Mouse (Mus musculus) C2C12 (cell line): ENCODE measurements at regions not wholly inside any gene's neighbourhood (a gene's known extent, or its start where the extent isn't known, plus 50 kb on each side); places are given as distances from the start of the nearest gene placed in this dataset.

ENCODE experiments used
- H3K27me3 ChIP-seq: one replicate; pipeline ENCODE4 v1.6.1; 2011; ENCODE audit not compliant: control insufficient read depth, insufficient read depth, insufficient read length
- H3K36me3 ChIP-seq: one replicate; pipeline ENCODE4 v1.6.1; 2011; ENCODE audit not compliant: control insufficient read depth, insufficient read depth
- H3K4me3 ChIP-seq: one replicate; pipeline ENCODE4 v1.5.1; 2011; ENCODE audit warnings: mild to moderate bottlenecking, control low read depth; ENCODE audit not compliant: poor library complexity, insufficient read depth, severe bottlenecking
- H3K79me2 ChIP-seq: one replicate; pipeline ENCODE4 v1.6.1; 2011; ENCODE audit not compliant: control insufficient read depth, insufficient read depth
- H3K79me3 ChIP-seq: one replicate; pipeline ENCODE4 v1.6.1; 2011; ENCODE audit warnings: low read depth, control low read depth
- H3ac ChIP-seq: one replicate; pipeline ENCODE3; 2011; ENCODE audit warnings: low read depth; ENCODE audit not compliant: control insufficient read depth, insufficient read length
- CEBPB ChIP-seq: IDR thresholded peaks from one replicate; pipeline ENCODE4 v1.6.1; 2011; ENCODE audit warnings: low read depth, mild to moderate bottlenecking, control low read depth, moderate library complexity
- CTCF ChIP-seq: IDR thresholded peaks from one replicate; pipeline ENCODE4 v1.5.1; 2011; ENCODE audit not compliant: control insufficient read depth, insufficient read depth, insufficient read length
- FOSL1 ChIP-seq: IDR thresholded peaks from one replicate; pipeline ENCODE4 v1.8.0; 2011; ENCODE audit warnings: mild to moderate bottlenecking, low read length; ENCODE audit not compliant: poor library complexity, insufficient read depth, severe bottlenecking
- MAX ChIP-seq: IDR thresholded peaks from one replicate; pipeline ENCODE4 v1.6.1; 2011; ENCODE audit warnings: mild to moderate bottlenecking, control low read depth
- MYOD1 ChIP-seq: IDR thresholded peaks from one replicate; pipeline ENCODE4 v1.6.1; 2011; ENCODE audit warnings: low read depth; ENCODE audit not compliant: control insufficient read depth, insufficient read length
- MYOG ChIP-seq: IDR thresholded peaks from one replicate; pipeline ENCODE4 v1.6.1; 2011; ENCODE audit not compliant: control insufficient read depth, insufficient read length; ENCODE audit errors: extremely low read depth
- USF1 ChIP-seq: IDR thresholded peaks from one replicate; pipeline ENCODE4 v1.6.1; 2011; ENCODE audit warnings: low read depth, mild to moderate bottlenecking, control low read depth, moderate library complexity

- Histone ChIP-seq H3ac (no peak overlapping the region), H3K27me3 (no peaks in the 10 kb centered on the region), H3K79me3 (no peaks in the 10 kb centered on the region), H3K4me3 (no peak overlapping the region), H3K79me2 (no peaks in the 10 kb centered on the region), H3K36me3 (no peaks in the 10 kb centered on the region)
- TF ChIP-seq CTCF: no peak
- TF ChIP-seq CEBPB: no peak
- no peak for TF ChIP-seq MAX
- TF ChIP-seq FOSL1: no peak
- no peak for TF ChIP-seq USF1
- no peak for TF ChIP-seq MYOD1
- no peak for TF ChIP-seq MYOG
Observed at GRCm38 (mm10) chr16:29829457-29829856, 234.7 kb upstream of the Hes1 start.

GRCm38 (mm10) chr16:29830101-29830500 is 234.1 kb upstream of the Hes1 start:
- Histone ChIP-seq H3K79me2 (no peaks in the 10 kb centered on the region), H3K4me3 (no peak overlapping the region), H3ac (no peak overlapping the region), H3K27me3 (no peaks in the 10 kb centered on the region), H3K79me3 (no peaks in the 10 kb centered on the region), H3K36me3 (no peaks in the 10 kb centered on the region)
- TF ChIP-seq MYOG (no peak), USF1 (no peak), CEBPB (no peak), MAX (no peak), MYOD1 (no peak), CTCF (no peak), FOSL1 (no peak)

- TF ChIP-seq CEBPB (no peak), FOSL1 (no peak)
- no peaks in the 10 kb centered on the region for H3K36me3 ChIP-seq
- H3K4me3 ChIP-seq: no peak overlapping the region
- H3K27me3 ChIP-seq: no peaks in the 10 kb centered on the region
- no peaks in the 10 kb centered on the region for H3K79me3 ChIP-seq
- no peaks in the 10 kb centered on the region for H3K79me2 ChIP-seq
- H3ac ChIP-seq: no peak overlapping the region
Observed at GRCm38 (mm10) chr16:29833298-29833697, 230.9 kb upstream of the Hes1 start.

- no peaks in the 10 kb centered on the region for H3K27me3 ChIP-seq
- no peak overlapping the region for H3ac ChIP-seq
- TF ChIP-seq CTCF (no peak), MAX (no peak), FOSL1 (no peak), MYOG (no peak), USF1 (no peak), MYOD1 (no peak)
- H3K79me3 ChIP-seq: no peaks in the 10 kb centered on the region
- H3K36me3 ChIP-seq: no peaks in the 10 kb centered on the region
- H3K4me3 ChIP-seq: no peak overlapping the region
- H3K79me2 ChIP-seq: no peaks in the 10 kb centered on the region
Observed at GRCm38 (mm10) chr16:29833875-29834274, 230.3 kb upstream of the Hes1 start.

GRCm38 (mm10) chr16:29834669-29835068 is 229.5 kb upstream of the Hes1 start:
- TF ChIP-seq MYOD1: no peak
- TF ChIP-seq FOSL1: no peak
- TF ChIP-seq MAX: no peak
- TF ChIP-seq CTCF: no peak
- TF ChIP-seq CEBPB: no peak
- TF ChIP-seq USF1: no peak
- TF ChIP-seq MYOG: no peak
- Histone ChIP-seq H3ac (no peak overlapping the region), H3K4me3 (no peak overlapping the region), H3K79me2 (no peaks in the 10 kb centered on the region), H3K36me3 (no peaks in the 10 kb centered on the region), H3K79me3 (no peaks in the 10 kb centered on the region), H3K27me3 (no peaks in the 10 kb centered on the region)

DNA sequence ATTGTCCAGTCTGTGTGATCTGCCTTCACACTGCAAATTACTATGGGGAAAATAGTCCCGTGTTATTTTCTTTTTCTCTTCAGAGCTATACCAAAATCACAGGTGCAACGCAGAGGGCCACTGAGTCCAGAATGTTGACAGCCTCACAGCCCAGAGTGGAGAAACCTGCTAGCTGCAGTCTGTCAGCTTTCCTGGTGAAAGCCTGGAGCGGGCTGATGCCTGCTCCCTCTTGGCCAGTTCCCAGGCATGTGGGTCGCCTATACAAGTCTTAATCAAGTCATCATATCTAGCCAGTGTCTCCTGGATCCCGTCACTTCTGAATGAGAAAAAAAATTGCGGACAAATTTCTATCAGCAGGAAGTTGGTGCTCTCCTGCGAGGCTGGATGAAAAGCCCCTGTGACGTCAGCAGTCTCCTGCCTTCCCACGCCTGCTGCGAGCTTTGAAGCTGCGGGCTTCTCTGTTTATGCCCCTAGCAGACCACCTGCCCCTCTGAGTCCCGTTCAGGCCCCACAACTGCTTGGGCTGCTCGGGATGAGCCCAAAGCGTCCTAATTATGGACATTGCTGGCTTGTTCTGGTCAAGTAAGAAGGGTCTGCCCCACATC is 227.1 kb upstream of the Hes1 start:
- H3K36me3 ChIP-seq: no peaks in the 10 kb centered on the region
- TF ChIP-seq MYOG: no peak
- TF ChIP-seq MYOD1: no peak
- no peak for TF ChIP-seq USF1
- no peak for TF ChIP-seq MAX
- no peak for TF ChIP-seq FOSL1
- TF ChIP-seq CTCF: no peak
- no peak for TF ChIP-seq CEBPB
- H3K79me3 ChIP-seq: no peaks in the 10 kb centered on the region
- no peak overlapping the region for H3ac ChIP-seq
- no peaks in the 10 kb centered on the region for H3K27me3 ChIP-seq
- H3K4me3 ChIP-seq: no peak overlapping the region
- H3K79me2 ChIP-seq: no peaks in the 10 kb centered on the region
